Mouse (Mus musculus) limb, embryonic 15.5 days (tissue): ENCODE data around the gene Slc22a14. TPM values are rescaled to one million over a fixed set of nuclear protein-coding genes. Genes with fewer than 3 reads are reported as not detected.
A peak's percentile ranks its signal among the peaks of the same experiment; 100 is the strongest.

ENCODE experiments used
- ATAC-seq: fragments of 200-750 bp; cut with Nextera tagmentation; 2 replicates; pipeline ENCODE4 v1.8.0; 2017; ENCODE audit warnings: low read depth, moderate TSS enrichment; ENCODE audit not compliant: insufficient number of reproducible peaks, low FRiP score, low TSS enrichment
- H3K27ac ChIP-seq: fragments of 300-500 bp; sonication (generic); 2 replicates; pipeline ENCODE4 v1.5.1; 2015; ENCODE audit warnings: moderate library complexity, mild to moderate bottlenecking, inconsistent platforms
- H3K27me3 ChIP-seq: fragments of 300-500 bp; sonication (generic); 2 replicates; pipeline ENCODE4 v1.6.1; 2015; ENCODE audit warnings: inconsistent platforms
- H3K36me3 ChIP-seq: fragments of 300-500 bp; sonication (generic); 2 replicates; pipeline ENCODE4 v1.6.1; 2015; ENCODE audit warnings: inconsistent platforms
- H3K4me1 ChIP-seq: fragments of 300-500 bp; sonication (generic); 2 replicates; pipeline ENCODE4 v1.6.1; 2015; ENCODE audit warnings: inconsistent platforms
- H3K4me2 ChIP-seq: fragments of 300-500 bp; sonication (generic); 2 replicates; pipeline ENCODE4 v1.6.1; 2015; ENCODE audit warnings: mild to moderate bottlenecking, inconsistent platforms
- H3K4me3 ChIP-seq: fragments of 300-500 bp; sonication (generic); 2 replicates; pipeline ENCODE4 v1.5.1; 2015; ENCODE audit warnings: mild to moderate bottlenecking, inconsistent platforms
- H3K9ac ChIP-seq: fragments of 300-500 bp; sonication (generic); 2 replicates; pipeline ENCODE4 v1.6.1; 2015; ENCODE audit warnings: inconsistent platforms
- H3K9me3 ChIP-seq: fragments of 300-500 bp; sonication (generic); 2 replicates; pipeline ENCODE4 v1.6.1; 2016; ENCODE audit warnings: inconsistent platforms
- WGBS: fragments of 180-500 bp; shearing (Covaris S2); methylation state at CpG from one replicate; pipeline ENCODE4 v1.1.7; 2015; 5-methylcytosine and 5-hydroxymethylcytosine counted together
- polyA plus RNA-seq: library from polyadenylated mRNA; unstranded; fragments of >200 nt; fragmentation: Nextera tagmentation; extraction: Ambion mirVana; gene quantifications from 2 replicates; pipeline ENCODE4 v1.2.1, GENCODE M21; 2015

Gene Slc22a14
- polyA plus RNA-seq, 1 experiment from 2014 or later, result not detected

DNA sequence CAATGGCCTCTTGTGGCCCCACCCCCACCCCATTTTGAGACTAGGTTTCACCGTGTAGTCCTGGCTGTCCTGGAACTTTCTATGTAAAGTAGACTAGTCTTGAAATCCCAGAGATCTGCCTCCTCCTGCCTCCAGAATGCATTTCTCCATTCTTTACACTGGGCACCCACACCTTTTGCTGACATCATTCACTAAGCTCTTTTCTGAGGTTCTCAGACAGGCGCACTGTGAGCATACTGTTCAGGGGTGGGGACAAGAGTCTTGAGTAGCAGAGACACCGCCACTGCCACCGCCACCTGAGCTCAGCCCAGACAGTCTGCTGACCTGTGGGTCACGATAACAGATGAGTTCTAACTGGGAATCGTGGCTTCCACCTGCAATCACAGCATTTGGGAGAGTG, 9.4 kb downstream of the Slc22a14 start:
- H3K4me3 ChIP-seq, result no peak overlapping the region
- no peaks in the 10 kb centered on the region; the same call in 1 of the 2 replicates for H3K27me3 ChIP-seq
- peaks cover 7% of the 10 kb centered on the region; the same call in 1 of the 2 replicates for H3K4me1 ChIP-seq
- no peaks in the 10 kb centered on the region for H3K9me3 ChIP-seq
- H3K27ac ChIP-seq, result no peak overlapping the region
- peaks cover 9% of the 10 kb centered on the region for H3K36me3 ChIP-seq
- ATAC-seq, result no peak
- H3K9ac ChIP-seq, result no peak overlapping the region
- WGBS, result 79% methylated on average over 6 of the region's 6 CpGs
- no peak overlapping the region for H3K4me2 ChIP-seq

GRCm38 (mm10) chr9:119353926-119354325, 11.4 kb downstream of the Slc22a14 start:
- H3K36me3 ChIP-seq, result peaks cover 20% of the 10 kb centered on the region
- no peak overlapping the region for H3K27ac ChIP-seq
- no peak for ATAC-seq
- H3K9ac ChIP-seq, result no peak overlapping the region
- H3K4me2 ChIP-seq, result no peak overlapping the region
- H3K4me3 ChIP-seq, result no peak overlapping the region
- 69% methylated on average over 6 of the region's 6 CpGs for WGBS
- peaks cover 7% of the 10 kb centered on the region; the same call in 1 of the 2 replicates for H3K4me1 ChIP-seq
- no peaks in the 10 kb centered on the region for H3K9me3 ChIP-seq
- no peaks in the 10 kb centered on the region; the same call in 1 of the 2 replicates for H3K27me3 ChIP-seq

GRCm38 (mm10) chr9:119352060-119352459, 13.3 kb downstream of the Slc22a14 start:
- H3K9ac ChIP-seq, result no peak overlapping the region
- H3K27me3 ChIP-seq, result no peaks in the 10 kb centered on the region
- no peak overlapping the region for H3K4me2 ChIP-seq
- no peak overlapping the region for H3K27ac ChIP-seq
- H3K9me3 ChIP-seq, result no peaks in the 10 kb centered on the region
- ATAC-seq, result no peak
- peaks cover 36% of the 10 kb centered on the region for H3K36me3 ChIP-seq
- no peaks in the 10 kb centered on the region for H3K4me1 ChIP-seq
- no peak overlapping the region for H3K4me3 ChIP-seq
- 27% methylated on average over 4 of the region's 4 CpGs for WGBS

- H3K4me2 ChIP-seq, result no peak overlapping the region
- peaks cover 44% of the 10 kb centered on the region for H3K36me3 ChIP-seq
- no peak overlapping the region for H3K9ac ChIP-seq
- WGBS, result 87% methylated on average over 10 of the region's 10 CpGs
- H3K27ac ChIP-seq, result no peak overlapping the region
- H3K9me3 ChIP-seq, result no peaks in the 10 kb centered on the region
- H3K4me3 ChIP-seq, result no peak overlapping the region
- no peak for ATAC-seq
- H3K4me1 ChIP-seq, result no peaks in the 10 kb centered on the region
- no peaks in the 10 kb centered on the region for H3K27me3 ChIP-seq
Observed at GRCm38 (mm10) chr9:119350947-119351705, 14.2 kb downstream of the Slc22a14 start.

- Histone ChIP-seq H3K27ac (no peak overlapping the region), H3K36me3 (peaks cover 50% of the 10 kb centered on the region), H3K4me2 (no peak overlapping the region), H3K4me1 (no peaks in the 10 kb centered on the region), H3K9ac (no peak overlapping the region), H3K27me3 (no peaks in the 10 kb centered on the region), H3K4me3 (no peak overlapping the region), H3K9me3 (no peaks in the 10 kb centered on the region)
- WGBS, result 92% methylated on average over 3 of the region's 3 CpGs
- ATAC-seq, result no peak
Observed at GRCm38 (mm10) chr9:119350531-119350930, 14.8 kb downstream of the Slc22a14 start.

GRCm38 (mm10) chr9:119346376-119346775, 19.0 kb downstream of the Slc22a14 start:
- 96% methylated on average over 8 of the region's 8 CpGs for WGBS
- H3K27me3 ChIP-seq, result no peaks in the 10 kb centered on the region
- H3K36me3 ChIP-seq, result peaks cover 72% of the 10 kb centered on the region
- H3K27ac ChIP-seq, result no peak overlapping the region
- no peak overlapping the region for H3K4me2 ChIP-seq
- no peaks in the 10 kb centered on the region for H3K9me3 ChIP-seq
- H3K4me3 ChIP-seq, result no peak overlapping the region
- H3K9ac ChIP-seq, result no peak overlapping the region
- no peak for ATAC-seq
- peaks cover 14% of the 10 kb centered on the region for H3K4me1 ChIP-seq

GRCm38 (mm10) chr9:119342728-119343127, 22.6 kb downstream of the Slc22a14 start:
- peaks cover 32% of the 10 kb centered on the region for H3K4me1 ChIP-seq
- H3K4me3 ChIP-seq, result no peak overlapping the region
- peaks cover 48% of the 10 kb centered on the region for H3K36me3 ChIP-seq
- no peak overlapping the region for H3K9ac ChIP-seq
- H3K4me2 ChIP-seq, result no peak overlapping the region
- H3K9me3 ChIP-seq, result no peaks in the 10 kb centered on the region
- 84% methylated on average over 7 of the region's 7 CpGs for WGBS
- no peaks in the 10 kb centered on the region for H3K27me3 ChIP-seq
- ATAC-seq, result no peak
- no peak overlapping the region for H3K27ac ChIP-seq

- Histone ChIP-seq H3K9ac (peak within 1 kb of the TSS; percentile 74), H3K27me3 (no peaks in the 10 kb centered on the region), H3K9me3 (no peaks in the 10 kb centered on the region), H3K4me2 (peak within 1 kb of the TSS; percentile 74), H3K4me3 (peak within 1 kb of the TSS; percentile 77), H3K4me1 (peaks cover 32% of the 10 kb centered on the region), H3K36me3 (peaks cover 44% of the 10 kb centered on the region), H3K27ac (peak within 1 kb of the TSS; percentile 94)
- peak; percentile 98 for ATAC-seq
- under 1% methylated on average over 68 of the region's 68 CpGs for WGBS
Observed at GRCm38 (mm10) chr9:119340909-119341816, 24.2 kb downstream of the Slc22a14 start, which contains the start of gene Myd88. Myd88 (minus strand) TSS chr9:119341411.

DNA sequence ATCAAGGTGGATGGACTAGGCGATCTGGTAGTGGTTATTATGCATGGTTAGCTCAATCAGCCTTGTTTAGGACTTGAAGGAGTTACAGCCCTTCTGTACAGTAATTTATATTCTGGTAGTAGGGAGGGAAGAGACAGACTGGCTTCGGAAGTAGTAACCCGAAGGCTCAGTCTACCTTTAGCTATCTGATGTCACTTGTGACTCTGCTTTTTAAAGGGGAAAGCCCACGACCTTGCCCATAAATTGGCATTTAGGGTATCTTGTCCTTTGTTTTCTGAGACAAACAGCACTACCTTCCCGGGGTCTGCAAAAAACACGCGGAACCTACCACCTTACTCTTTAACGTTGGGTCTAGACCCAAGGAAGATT, 25.2 kb downstream of the Slc22a14 start:
- Histone ChIP-seq H3K4me3 (peak overlapping the region; percentile 77), H3K9ac (0 out of 2 replicates have a peak overlapping the region, but pooled peaks have one; percentile 50), H3K9me3 (no peaks in the 10 kb centered on the region), H3K4me2 (peak overlapping the region; percentile 74), H3K4me1 (peaks cover 32% of the 10 kb centered on the region), H3K27me3 (no peaks in the 10 kb centered on the region), H3K27ac (peak overlapping the region; percentile 94), H3K36me3 (peaks cover 35% of the 10 kb centered on the region)
- WGBS, result 3% methylated on average over 8 of the region's 8 CpGs
- ATAC-seq, result no peak

DNA sequence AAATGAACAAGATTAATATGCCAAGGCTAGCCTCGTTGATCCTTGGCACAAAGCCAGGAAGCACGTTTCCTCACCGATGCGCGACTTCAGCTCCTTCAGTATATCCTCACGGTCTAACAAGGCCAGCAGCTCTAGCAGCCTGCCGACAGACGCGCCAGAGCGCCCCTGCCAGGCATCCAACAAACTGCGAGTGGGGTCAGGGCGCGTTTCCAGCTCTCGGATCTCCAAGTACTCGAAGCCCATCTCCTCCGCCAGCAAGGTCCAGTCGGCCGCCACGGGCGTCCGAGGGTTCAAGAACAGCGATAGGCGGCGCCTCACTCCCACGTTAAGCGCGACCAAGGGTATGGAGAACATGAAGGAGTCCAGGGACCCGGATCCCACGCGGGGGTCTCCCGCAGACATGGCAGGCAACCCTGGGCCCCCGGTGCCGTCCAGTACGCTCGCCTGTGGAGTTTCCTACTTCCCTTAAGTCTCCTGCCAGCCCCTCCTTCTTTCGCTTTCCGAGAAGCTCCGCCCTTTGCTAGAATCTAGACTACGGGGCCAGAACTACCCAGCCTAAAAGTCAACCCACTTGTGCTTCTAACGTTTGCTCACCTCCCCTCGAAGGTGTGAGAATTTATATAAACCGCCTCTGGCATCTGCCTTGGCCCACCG, 25.7 kb downstream of the Slc22a14 start, which contains the start of gene Acaa1a:
Gene Acaa1a (plus strand): TSS at position 119 of the 654 bp plus-strand sequence.
- H3K27ac ChIP-seq, result peak within 1 kb of the TSS; percentile 94
- H3K36me3 ChIP-seq, result peaks cover 30% of the 10 kb centered on the region
- no peak for ATAC-seq
- H3K9me3 ChIP-seq, result no peaks in the 10 kb centered on the region
- H3K27me3 ChIP-seq, result no peaks in the 10 kb centered on the region
- peak within 1 kb of the TSS; percentile 80 for H3K9ac ChIP-seq
- under 1% methylated on average over 43 of the region's 43 CpGs for WGBS
- peak within 1 kb of the TSS; percentile 77 for H3K4me3 ChIP-seq
- peak within 1 kb of the TSS; percentile 74 for H3K4me2 ChIP-seq
- peaks cover 32% of the 10 kb centered on the region for H3K4me1 ChIP-seq

GRCm38 (mm10) chr9:119339106-119339505, 26.2 kb downstream of the Slc22a14 start:
- H3K4me1 ChIP-seq, result peaks cover 37% of the 10 kb centered on the region
- H3K4me3 ChIP-seq, result peak overlapping the region; percentile 77
- no peak overlapping the region for H3K27ac ChIP-seq
- peak overlapping the region; percentile 80 for H3K9ac ChIP-seq
- peaks cover 24% of the 10 kb centered on the region for H3K36me3 ChIP-seq
- ATAC-seq, result no peak
- no peaks in the 10 kb centered on the region for H3K27me3 ChIP-seq
- WGBS, result 47% methylated on average over 7 of the region's 7 CpGs
- H3K4me2 ChIP-seq, result peak overlapping the region; percentile 74
- H3K9me3 ChIP-seq, result no peaks in the 10 kb centered on the region
